In genomic region chr9:44966815-44967242, GRCm38 (mm10) we compare ENCODE assay signal across 9 mouse cellular contexts. TPM values are rescaled to one million over a fixed set of nuclear protein-coding genes. Genes with fewer than 3 reads are reported as not detected.
A peak's percentile ranks its signal among the peaks of the same experiment; 100 is the strongest.
DNase-seq lines count a peak whose midpoint lies in the region; ATAC-seq and TF ChIP-seq lines count a peak whose summit lies in the region.
"Had no signal": no experiment of that assay in that cellular context is flagged by ENCODE, and none has a peak within 500 bp of the region (broad histone marks: within the 10 kb centered on the region; RNA-seq: fewer than 3 reads in every experiment).

No protein-coding gene starts in this region.

- 25% methylated on average over 3 of the region's 3 CpGs for WGBS in forebrain, postnatal 0 days
- 24% methylated on average over 3 of the region's 3 CpGs for WGBS in forebrain, embryonic 15.5 days
- 24% methylated on average over 3 of the region's 3 CpGs for WGBS in embryonic facial prominence, embryonic 14.5 days
- 29% methylated on average over 3 of the region's 3 CpGs for WGBS in hindbrain, postnatal 0 days
- 22% methylated on average over 3 of the region's 3 CpGs for WGBS in midbrain, postnatal 0 days

- TF ChIP-seq CTCF in forebrain, postnatal 0 days (IDR thresholded peaks at IDR 0.05; ENCODE audit: low read depth) = peak; percentile 72
- TF ChIP-seq CTCF in hindbrain, postnatal 0 days (IDR thresholded peaks at IDR 0.05; ENCODE audit: low read depth) = peak; percentile 80
- TF ChIP-seq CTCF in midbrain, postnatal 0 days (IDR thresholded peaks at IDR 0.05) = peak; percentile 80

- H3K4me2 ChIP-seq in forebrain, postnatal 0 days (ENCODE audit: low read depth) = no peak overlapping the region
- H3K4me2 ChIP-seq in forebrain, embryonic 15.5 days (replicated peaks) = no peak overlapping the region
- H3K4me2 ChIP-seq in embryonic facial prominence, embryonic 14.5 days (ENCODE audit: low read depth, low read length) = no peak overlapping the region
- H3K4me2 ChIP-seq in hindbrain, postnatal 0 days (ENCODE audit: low read depth, low read length) = no peak overlapping the region
- no peak overlapping the region for H3K4me2 ChIP-seq in midbrain, postnatal 0 days (ENCODE audit: low read depth, low read length, poor library complexity, severe bottlenecking)

- H3K4me3 ChIP-seq in forebrain, postnatal 0 days (ENCODE audit: low read depth, low read length) = no peak overlapping the region
- no peak overlapping the region for H3K4me3 ChIP-seq in forebrain, embryonic 15.5 days
- no peak overlapping the region for H3K4me3 ChIP-seq in embryonic facial prominence, embryonic 14.5 days (ENCODE audit: low read depth, low read length)
- no peak overlapping the region for H3K4me3 ChIP-seq in hindbrain, postnatal 0 days (ENCODE audit: low read length)
- H3K4me3 ChIP-seq in midbrain, postnatal 0 days (ENCODE audit: low read depth, low read length) = no peak overlapping the region
- H3K4me3 ChIP-seq: neural tube, embryonic 12.5 days had no signal

- H3K27ac ChIP-seq in forebrain, postnatal 0 days (ENCODE audit: low read depth, low read length) = no peak overlapping the region
- H3K27ac ChIP-seq in forebrain, embryonic 15.5 days (replicated peaks) = no peak overlapping the region
- no peak overlapping the region for H3K27ac ChIP-seq in embryonic facial prominence, embryonic 14.5 days (replicated peaks; ENCODE audit: low read depth, low read length)
- no peak overlapping the region for H3K27ac ChIP-seq in hindbrain, postnatal 0 days
- H3K27ac ChIP-seq in midbrain, postnatal 0 days (ENCODE audit: low read depth, low read length) = no peak overlapping the region
- H3K27ac ChIP-seq: neural tube, embryonic 12.5 days had no signal

- no peaks in the 10 kb centered on the region for H3K9me3 ChIP-seq in forebrain, postnatal 0 days (ENCODE audit: low read length)
- no peaks in the 10 kb centered on the region for H3K9me3 ChIP-seq in forebrain, embryonic 15.5 days
- no peaks in the 10 kb centered on the region for H3K9me3 ChIP-seq in embryonic facial prominence, embryonic 14.5 days (ENCODE audit: control insufficient read depth, low read length)
- H3K9me3 ChIP-seq in hindbrain, postnatal 0 days (ENCODE audit: low read length) = no peaks in the 10 kb centered on the region
- H3K9me3 ChIP-seq in midbrain, postnatal 0 days (ENCODE audit: low read length) = no peaks in the 10 kb centered on the region
- H3K9me3 ChIP-seq: neural tube, embryonic 12.5 days had no signal

- peak; percentile 61 for DNase-seq in forebrain, postnatal 0 days
- peak; percentile 80 to 85 for DNase-seq in adrenal gland, postnatal 36 days
- DNase-seq in embryonic facial prominence, embryonic 14.5 days (ENCODE audit: low spot score) = peak; percentile 83
- DNase-seq in hindbrain, postnatal 0 days (ENCODE audit: low spot score) = peak; percentile 75
- peak; percentile 18 to 30 for DNase-seq in left cerebral cortex, adult 8-10 months (ENCODE audit: low spot score in 2 of 2)
- DNase-seq in midbrain, postnatal 0 days (ENCODE audit: low spot score) = peak; percentile 61
- peak; percentile 79 to 84 for DNase-seq in spleen, postnatal 4 days (ENCODE audit: low spot score in 2 of 2)

- no peak overlapping the region for H3K9ac ChIP-seq in forebrain, postnatal 0 days
- no peak overlapping the region for H3K9ac ChIP-seq in forebrain, embryonic 15.5 days (replicated peaks)
- no peak overlapping the region for H3K9ac ChIP-seq in embryonic facial prominence, embryonic 14.5 days (ENCODE audit: low read depth, low read length)
- no peak overlapping the region for H3K9ac ChIP-seq in hindbrain, postnatal 0 days (replicated peaks; ENCODE audit: low read length)
- no peak overlapping the region for H3K9ac ChIP-seq in midbrain, postnatal 0 days (replicated peaks; ENCODE audit: low read length, poor library complexity, severe bottlenecking)

- no peaks in the 10 kb centered on the region; the same call in 1 of the 2 replicates for H3K27me3 ChIP-seq in forebrain, postnatal 0 days (ENCODE audit: insufficient read depth, low read length)
- peaks cover 8% of the 10 kb centered on the region for H3K27me3 ChIP-seq in forebrain, embryonic 15.5 days
- H3K27me3 ChIP-seq in embryonic facial prominence, embryonic 14.5 days (replicated peaks; ENCODE audit: control insufficient read depth, insufficient read depth, low read length) = no peaks in the 10 kb centered on the region
- H3K27me3 ChIP-seq in hindbrain, postnatal 0 days (ENCODE audit: insufficient read depth, low read length) = no peaks in the 10 kb centered on the region
- no peaks in the 10 kb centered on the region for H3K27me3 ChIP-seq in midbrain, postnatal 0 days (ENCODE audit: insufficient read depth, low read length)

- ATAC-seq in forebrain, postnatal 0 days = no peak
- no peak for ATAC-seq in forebrain, embryonic 15.5 days (replicated peaks)
- peak; percentile 58; the same call in 1 of the 2 replicates for ATAC-seq in embryonic facial prominence, embryonic 14.5 days (ENCODE audit: low read depth)
- no peak for ATAC-seq in hindbrain, postnatal 0 days
- ATAC-seq in midbrain, postnatal 0 days (ENCODE audit: low FRiP score) = no peak

- H3K36me3 ChIP-seq in forebrain, postnatal 0 days (ENCODE audit: insufficient read depth) = 0 out of 2 replicates have a peak, but pooled peaks cover 9% of the 10 kb centered on the region
- peaks cover 7% of the 10 kb centered on the region; the same call in 1 of the 2 replicates for H3K36me3 ChIP-seq in forebrain, embryonic 15.5 days
- H3K36me3 ChIP-seq in embryonic facial prominence, embryonic 14.5 days (ENCODE audit: control insufficient read depth, insufficient read depth, low read length) = peaks cover 3% of the 10 kb centered on the region
- no peaks in the 10 kb centered on the region for H3K36me3 ChIP-seq in hindbrain, postnatal 0 days (ENCODE audit: insufficient read depth, low read length)
- H3K36me3 ChIP-seq in midbrain, postnatal 0 days (ENCODE audit: insufficient read depth, low read length) = no peaks in the 10 kb centered on the region

- H3K4me1 ChIP-seq in forebrain, postnatal 0 days (ENCODE audit: insufficient read depth) = peaks cover 14% of the 10 kb centered on the region
- peaks cover 18% of the 10 kb centered on the region for H3K4me1 ChIP-seq in forebrain, embryonic 15.5 days
- peaks cover 11% of the 10 kb centered on the region for H3K4me1 ChIP-seq in embryonic facial prominence, embryonic 14.5 days (ENCODE audit: control insufficient read depth, insufficient read depth, low read length)
- H3K4me1 ChIP-seq in hindbrain, postnatal 0 days (ENCODE audit: insufficient read depth, low read length) = peaks cover 7% of the 10 kb centered on the region
- H3K4me1 ChIP-seq in midbrain, postnatal 0 days (ENCODE audit: insufficient read depth, low read length) = peaks cover 6% of the 10 kb centered on the region; the same call in 1 of the 2 replicates

RNA-seq across cellular contexts. Expression of gene Ube4a, which starts 1.4 kb away (rescaled TPM):
- total RNA-seq in forebrain, postnatal 0 days (2014; rRNA removed) = 40.9 and 51.5 TPM in 2 replicates
- polyA plus RNA-seq in forebrain, postnatal 0 days (2015; fragmentation: Nextera tagmentation; extraction: Ambion mirVana) = 22.6 and 28.9 TPM in 2 replicates
- 37.0 and 39.0 TPM in 2 replicates for polyA plus RNA-seq in forebrain, embryonic 15.5 days (2015; fragmentation: Nextera tagmentation; extraction: Ambion mirVana)
- total RNA-seq in adrenal gland, postnatal 36 days (2021) = 100 to 1,000 TPM in 1 of 2 experiments, 10 to 100 TPM in 1; 97.9 to 105 TPM
- polyA plus RNA-seq in embryonic facial prominence, embryonic 14.5 days (2014; fragmentation: Nextera tagmentation; extraction: Ambion mirVana) = 25.5 and 30.3 TPM in 2 replicates
- total RNA-seq in hindbrain, postnatal 0 days (2014; rRNA removed) = 42.9 and 44.5 TPM in 2 replicates
- polyA plus RNA-seq in hindbrain, postnatal 0 days (2015; fragmentation: Nextera tagmentation; extraction: Ambion mirVana) = 23.8 and 24.8 TPM in 2 replicates
- 10 to 100 TPM; 62.3 to 70.2 (median 68.5) TPM for total RNA-seq in left cerebral cortex, adult 8-10 months (2022)
- total RNA-seq in midbrain, postnatal 0 days (2014; rRNA removed) = 51.9 and 62.2 TPM in 2 replicates
- 26.4 and 26.7 TPM in 2 replicates for polyA plus RNA-seq in midbrain, postnatal 0 days (2015; fragmentation: Nextera tagmentation; extraction: Ambion mirVana)

RNA-seq across cellular contexts. Expression of gene Cd3g, which starts 13.4 kb away (rescaled TPM):
- total RNA-seq in forebrain, postnatal 0 days (2014; rRNA removed) = not detected in 2 replicates
- polyA plus RNA-seq in forebrain, postnatal 0 days (2015; fragmentation: Nextera tagmentation; extraction: Ambion mirVana) = not detected in 2 replicates
- not detected in 2 replicates for polyA plus RNA-seq in forebrain, embryonic 15.5 days (2015; fragmentation: Nextera tagmentation; extraction: Ambion mirVana)
- under 1 TPM in 1 of 2 experiments, not detected in 1; 0.30 TPM for total RNA-seq in adrenal gland, postnatal 36 days (2021)
- polyA plus RNA-seq in embryonic facial prominence, embryonic 14.5 days (2014; fragmentation: Nextera tagmentation; extraction: Ambion mirVana) = 0.47 and 0.67 TPM in 2 replicates
- total RNA-seq in hindbrain, postnatal 0 days (2014; rRNA removed) = not detected in 2 replicates
- not detected in 2 replicates for polyA plus RNA-seq in hindbrain, postnatal 0 days (2015; fragmentation: Nextera tagmentation; extraction: Ambion mirVana)
- total RNA-seq in left cerebral cortex, adult 8-10 months (2022) = not detected
- total RNA-seq in midbrain, postnatal 0 days (2014; rRNA removed) = not detected in 2 replicates
- polyA plus RNA-seq in midbrain, postnatal 0 days (2015; fragmentation: Nextera tagmentation; extraction: Ambion mirVana) = not detected in 2 replicates

RNA-seq across cellular contexts. Expression of gene Cd3d, which starts 14.8 kb away (rescaled TPM):
- total RNA-seq in forebrain, postnatal 0 days (2014; rRNA removed) = not detected in 2 replicates
- polyA plus RNA-seq in forebrain, postnatal 0 days (2015; fragmentation: Nextera tagmentation; extraction: Ambion mirVana) = not detected in 2 replicates
- polyA plus RNA-seq in forebrain, embryonic 15.5 days (2015; fragmentation: Nextera tagmentation; extraction: Ambion mirVana) = not detected in 2 replicates
- 1 to 10 TPM in 1 of 2 experiments, not detected in 1; 1.5 TPM for total RNA-seq in adrenal gland, postnatal 36 days (2021)
- not detected in 2 replicates for polyA plus RNA-seq in embryonic facial prominence, embryonic 14.5 days (2014; fragmentation: Nextera tagmentation; extraction: Ambion mirVana)
- not detected in 2 replicates for total RNA-seq in hindbrain, postnatal 0 days (2014; rRNA removed)
- 0.09 TPM in 1 of 2 replicates, not detected in the other for polyA plus RNA-seq in hindbrain, postnatal 0 days (2015; fragmentation: Nextera tagmentation; extraction: Ambion mirVana)
- total RNA-seq in left cerebral cortex, adult 8-10 months (2022) = not detected
- not detected in 2 replicates for total RNA-seq in midbrain, postnatal 0 days (2014; rRNA removed)
- not detected in 2 replicates for polyA plus RNA-seq in midbrain, postnatal 0 days (2015; fragmentation: Nextera tagmentation; extraction: Ambion mirVana)
- polyA plus RNA-seq: neural tube, embryonic 12.5 days had no signal

RNA-seq across cellular contexts. Expression of gene Cd3e, which starts 42.6 kb away (rescaled TPM):
- not detected in 2 replicates for total RNA-seq in forebrain, postnatal 0 days (2014; rRNA removed)
- polyA plus RNA-seq in forebrain, postnatal 0 days (2015; fragmentation: Nextera tagmentation; extraction: Ambion mirVana) = 0.19 TPM in 1 of 2 replicates, not detected in the other
- not detected in 2 replicates for polyA plus RNA-seq in forebrain, embryonic 15.5 days (2015; fragmentation: Nextera tagmentation; extraction: Ambion mirVana)
- under 1 TPM in 1 of 2 experiments, not detected in 1; 0.60 TPM for total RNA-seq in adrenal gland, postnatal 36 days (2021)
- polyA plus RNA-seq in embryonic facial prominence, embryonic 14.5 days (2014; fragmentation: Nextera tagmentation; extraction: Ambion mirVana) = 0.10 and 0.25 TPM in 2 replicates
- not detected in 2 replicates for total RNA-seq in hindbrain, postnatal 0 days (2014; rRNA removed)
- 0.16 and 0.20 TPM in 2 replicates for polyA plus RNA-seq in hindbrain, postnatal 0 days (2015; fragmentation: Nextera tagmentation; extraction: Ambion mirVana)
- under 1 TPM in 1 of 4 experiments, not detected in 3; 0.19 TPM for total RNA-seq in left cerebral cortex, adult 8-10 months (2022)
- not detected in 2 replicates for total RNA-seq in midbrain, postnatal 0 days (2014; rRNA removed)
- polyA plus RNA-seq in midbrain, postnatal 0 days (2015; fragmentation: Nextera tagmentation; extraction: Ambion mirVana) = 0.11 and 0.15 TPM in 2 replicates
- polyA plus RNA-seq: neural tube, embryonic 12.5 days had no signal

RNA-seq across cellular contexts. Expression of gene Atp5l, which starts 46.3 kb away (rescaled TPM):
- 216 and 362 TPM in 2 replicates for total RNA-seq in forebrain, postnatal 0 days (2014; rRNA removed)
- 859 and 1,152 TPM in 2 replicates for polyA plus RNA-seq in forebrain, postnatal 0 days (2015; fragmentation: Nextera tagmentation; extraction: Ambion mirVana)
- 730 and 763 TPM in 2 replicates for polyA plus RNA-seq in forebrain, embryonic 15.5 days (2015; fragmentation: Nextera tagmentation; extraction: Ambion mirVana)
- total RNA-seq in adrenal gland, postnatal 36 days (2021) = 100 to 1,000 TPM; 605 to 637 TPM
- polyA plus RNA-seq in embryonic facial prominence, embryonic 14.5 days (2014; fragmentation: Nextera tagmentation; extraction: Ambion mirVana) = 681 and 870 TPM in 2 replicates
- 217 and 223 TPM in 2 replicates for total RNA-seq in hindbrain, postnatal 0 days (2014; rRNA removed)
- 1,057 and 1,065 TPM in 2 replicates for polyA plus RNA-seq in hindbrain, postnatal 0 days (2015; fragmentation: Nextera tagmentation; extraction: Ambion mirVana)
- total RNA-seq in left cerebral cortex, adult 8-10 months (2022) = 100 to 1,000 TPM; 275 to 372 (median 321) TPM
- total RNA-seq in midbrain, postnatal 0 days (2014; rRNA removed) = 204 and 253 TPM in 2 replicates
- polyA plus RNA-seq in midbrain, postnatal 0 days (2015; fragmentation: Nextera tagmentation; extraction: Ambion mirVana) = 870 and 874 TPM in 2 replicates

Comparison
In these comparisons a context has a peak if more than half of its experiments do, and no peak if none do; other contexts are left out.
1. DNase-seq: peak in every context shown above with its lines; median percentile 83 in embryonic facial prominence, embryonic 14.5 days; 82 in adrenal gland, postnatal 36 days; 82 in spleen, postnatal 4 days; 75 in hindbrain, postnatal 0 days; 61 in forebrain, postnatal 0 days; 61 in midbrain, postnatal 0 days; 24 in left cerebral cortex, adult 8-10 months.